Mouse (Mus musculus) testis, postnatal 10 days (tissue): ENCODE results near the gene Smim20.
A peak's percentile ranks its signal among the peaks of the same experiment; 100 is the strongest.

ENCODE experiments used
- DNase-seq: peaks from one replicate; pipeline ENCODE4 v3.0.0; 2021; ENCODE audit warnings: low spot score

The Smim20 gene

DNA sequence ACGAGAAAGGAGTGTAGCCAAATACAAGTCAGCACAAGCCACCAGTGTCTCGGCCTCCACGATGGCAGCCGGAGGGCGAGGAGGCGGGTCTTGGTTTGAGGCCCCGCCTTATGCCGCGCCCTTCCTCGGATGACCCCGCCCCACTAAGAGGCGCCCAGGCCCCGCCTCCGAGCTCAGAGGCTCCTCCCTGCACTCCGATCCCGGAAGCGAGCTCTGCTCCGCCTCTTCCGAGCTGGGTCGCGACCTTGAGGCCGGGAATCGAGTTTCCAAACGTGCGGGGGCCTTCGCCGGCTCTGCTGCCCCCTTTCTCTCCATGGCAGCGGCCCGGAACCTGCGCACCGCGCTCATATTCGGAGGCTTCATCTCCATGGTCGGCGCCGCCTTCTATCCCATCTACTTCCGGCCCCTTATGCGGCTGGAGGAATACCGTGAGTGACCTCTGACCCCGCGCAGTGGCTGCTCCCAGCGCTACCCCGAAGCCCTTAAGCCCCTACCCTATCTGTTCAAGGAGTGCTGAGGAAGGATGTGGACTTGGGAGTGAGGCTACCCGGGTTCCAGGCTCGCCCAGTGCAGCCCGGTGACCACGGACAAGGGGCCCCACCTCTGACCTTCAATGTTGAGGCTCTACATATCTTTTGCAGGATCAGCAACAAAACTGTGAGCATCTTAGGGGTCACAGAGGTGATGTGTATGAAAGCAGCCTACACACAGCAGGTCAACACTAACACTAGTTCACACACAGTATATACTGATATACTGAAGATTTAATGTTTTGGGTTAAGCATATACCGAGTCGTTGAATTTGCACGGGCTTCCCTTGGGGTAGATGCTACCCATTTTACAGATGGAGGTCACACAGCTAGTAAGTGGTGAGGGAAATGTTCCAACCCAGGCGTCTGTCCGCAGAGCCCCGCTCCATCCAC, at the start of gene Smim20:
Smim20 (plus strand) TSS at position 153 of the 923 bp plus-strand sequence.
- peak; percentile 95 for DNase-seq

DNA sequence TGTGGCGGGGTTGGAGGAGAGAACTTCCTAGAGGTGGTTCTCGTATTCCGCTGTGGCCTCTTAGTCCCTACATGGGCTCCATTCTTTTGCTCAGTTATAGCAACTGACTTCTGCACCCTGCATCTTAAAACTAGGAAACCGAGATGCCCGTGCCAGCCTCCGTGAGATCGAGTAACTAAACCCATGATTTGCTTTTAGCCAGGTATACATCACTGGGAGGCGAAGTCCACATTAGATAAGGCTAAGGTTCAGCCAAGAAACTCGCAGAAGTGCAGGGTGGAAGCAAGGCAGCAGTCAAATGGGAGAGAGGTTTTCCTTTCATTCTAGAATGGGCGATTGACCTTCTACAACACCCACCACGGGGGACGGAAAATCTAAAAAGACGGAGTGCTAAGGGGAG, 41.4 kb upstream of the Smim20 start:
- no peak for DNase-seq

DNA sequence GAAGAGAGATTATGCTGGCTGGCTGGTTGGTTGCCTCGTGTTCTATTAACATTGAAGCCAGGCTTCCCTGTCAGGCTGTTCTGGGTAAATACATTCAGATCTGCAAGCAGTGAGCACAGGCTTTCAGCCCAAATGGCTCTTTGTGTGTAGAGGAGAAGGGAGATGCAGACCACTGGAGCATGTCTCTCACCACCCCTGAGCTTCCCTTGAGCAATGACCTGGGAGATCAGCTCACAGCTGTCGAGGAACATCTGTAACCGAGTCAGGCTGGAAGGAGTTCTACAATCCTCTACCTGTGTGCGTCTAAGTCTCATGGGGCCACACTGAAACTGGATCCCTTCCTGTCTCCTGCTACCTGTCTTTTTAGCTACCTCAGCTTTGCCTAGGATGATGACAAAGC, 36.3 kb upstream of the Smim20 start:
- DNase-seq, result no peak

DNA sequence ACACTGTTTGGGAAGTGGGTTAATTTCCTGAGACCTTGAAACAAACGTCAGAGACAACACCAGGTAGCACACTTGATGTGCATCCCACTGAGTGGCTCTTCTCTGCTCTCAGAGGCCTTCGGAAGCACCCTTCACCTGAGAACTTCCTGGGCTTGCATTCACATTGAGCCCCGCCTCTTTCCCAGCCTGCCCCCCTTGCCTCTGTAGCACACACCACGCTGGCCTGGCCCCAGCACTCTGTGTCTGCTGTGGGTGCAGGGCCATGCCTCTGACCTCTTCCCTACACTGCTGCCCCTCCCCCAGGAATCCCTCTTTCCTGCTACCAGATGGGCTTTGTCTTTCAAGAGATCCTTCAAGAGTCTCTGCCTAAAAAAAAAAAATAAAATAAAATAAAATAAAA, 31.3 kb upstream of the Smim20 start:
- DNase-seq, result no peak

DNA sequence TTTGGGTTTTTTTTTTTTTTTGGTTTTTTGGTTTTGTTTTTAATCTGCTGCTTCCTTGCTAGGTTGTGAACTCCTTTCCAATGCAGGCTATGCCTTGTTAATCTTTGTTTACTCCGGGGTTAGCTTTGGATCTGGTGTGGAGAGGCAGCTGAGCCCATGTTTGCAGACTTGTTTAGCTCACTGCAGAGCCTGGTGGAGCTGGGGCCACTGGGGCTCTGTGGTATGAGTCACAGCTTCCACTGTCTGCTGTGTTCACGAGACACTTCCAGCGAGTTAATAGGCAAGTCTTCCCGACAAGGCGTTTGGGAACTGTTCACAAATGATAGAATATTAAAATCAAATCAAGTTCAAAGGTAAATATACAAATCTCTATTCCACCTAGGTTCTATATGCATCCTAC, 30.7 kb upstream of the Smim20 start:
- no peak for DNase-seq

DNA sequence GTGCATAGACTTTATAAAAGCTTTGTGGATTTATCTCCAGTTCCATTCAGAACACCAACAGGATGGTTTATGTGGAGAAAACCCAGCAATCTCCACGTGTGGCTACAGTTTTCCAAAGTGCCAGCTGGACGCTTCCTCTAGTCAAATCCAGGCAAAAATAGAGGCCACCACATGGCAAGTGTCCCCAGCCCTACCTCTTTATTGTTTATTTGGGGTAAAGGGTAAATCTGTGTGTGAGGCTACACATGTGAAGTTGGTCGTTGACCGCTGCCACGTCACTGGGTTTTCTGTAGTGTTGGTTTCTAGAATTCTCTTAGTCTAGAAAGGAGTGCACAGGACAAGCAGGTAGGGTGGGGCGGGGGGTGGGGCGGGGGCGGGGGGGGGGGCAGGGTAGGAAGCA, 30.1 kb upstream of the Smim20 start:
- no peak for DNase-seq

DNA sequence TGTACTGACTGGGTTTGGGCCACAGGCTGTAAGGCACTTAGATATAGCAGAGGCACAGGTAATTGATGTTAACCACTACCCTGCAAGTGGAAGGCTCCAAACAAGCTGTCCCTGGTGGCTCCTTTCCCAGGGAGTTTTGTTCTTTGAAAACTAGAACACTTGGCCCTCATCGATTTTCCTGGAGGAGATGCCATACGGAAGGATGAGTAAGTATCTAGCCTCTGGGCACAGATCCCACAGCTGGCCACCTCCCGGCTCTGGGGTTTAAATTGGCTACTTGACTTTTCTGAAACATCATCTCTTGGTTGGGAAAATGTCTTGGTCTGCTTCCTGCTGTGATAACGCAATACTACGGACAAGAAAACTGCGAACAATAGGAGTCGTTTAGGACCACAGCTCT, 28.1 kb upstream of the Smim20 start:
- DNase-seq, result no peak

DNA sequence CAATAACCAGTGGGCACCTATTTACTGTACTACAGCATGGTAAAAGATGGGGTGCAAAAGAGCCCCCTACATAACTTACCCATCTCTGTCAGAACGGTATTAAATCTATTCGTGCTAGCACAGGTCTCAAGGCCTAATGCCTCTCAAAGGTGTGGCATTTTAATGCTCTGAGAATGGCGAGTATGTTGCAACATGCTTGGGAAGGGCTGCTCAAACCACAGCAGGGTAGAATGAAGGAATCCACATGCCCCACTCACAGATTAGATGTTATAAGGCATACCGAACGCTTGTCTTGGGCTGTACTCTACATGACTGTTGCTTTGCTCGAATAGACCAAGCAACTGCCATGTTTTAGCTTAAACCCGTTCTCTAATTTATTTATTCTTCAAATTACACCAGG, 27.7 kb upstream of the Smim20 start:
- no peak for DNase-seq

DNA sequence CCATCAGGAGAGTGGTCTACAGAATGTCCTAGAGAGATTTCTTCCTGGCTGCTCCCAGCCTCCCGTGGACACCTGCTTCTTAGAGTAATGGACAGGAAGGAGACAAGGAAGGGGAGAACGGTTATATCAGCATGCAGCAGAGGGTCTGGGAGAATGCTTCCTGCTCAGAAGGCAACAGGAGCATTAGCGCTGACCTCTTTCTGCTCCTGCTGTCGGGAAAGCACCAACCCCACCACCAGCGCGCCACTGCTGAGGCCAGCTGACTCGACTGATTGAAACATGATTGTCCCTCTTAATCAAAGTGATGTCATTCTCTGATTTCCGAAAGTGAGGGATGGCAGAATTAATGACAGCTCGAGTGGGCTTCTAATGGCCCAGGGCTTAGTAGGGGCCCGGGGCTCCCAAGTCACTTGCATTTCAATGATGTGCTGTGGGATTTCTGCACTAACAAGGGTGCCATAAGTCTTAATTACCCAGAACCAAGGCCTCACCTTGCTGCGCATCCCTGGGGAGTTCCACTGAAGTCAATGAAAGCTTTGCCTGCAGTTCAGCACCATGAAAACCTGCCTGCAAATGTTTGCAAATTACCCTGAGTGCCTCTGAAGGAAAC, 26.9 kb upstream of the Smim20 start:
- DNase-seq, result no peak

DNA sequence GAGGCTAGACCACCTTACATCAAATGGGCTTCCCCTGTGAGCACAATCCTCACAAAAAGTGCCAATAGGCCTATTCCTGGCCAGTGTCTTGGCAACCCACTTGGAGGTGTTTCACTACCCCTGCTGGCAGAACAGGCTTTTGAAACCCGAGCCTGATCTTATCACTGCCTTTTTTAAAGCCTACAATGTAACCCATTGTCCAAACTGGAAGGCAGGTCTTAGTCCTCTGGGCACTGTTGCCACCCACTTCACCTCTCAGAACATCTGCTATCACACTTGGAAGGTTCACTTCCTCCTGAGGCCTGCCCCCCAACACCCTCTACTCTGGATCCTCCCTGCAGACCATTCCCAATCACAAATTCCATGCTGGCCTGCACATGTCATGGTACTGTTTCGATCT, 25.8 kb upstream of the Smim20 start:
- DNase-seq, result no peak

DNA sequence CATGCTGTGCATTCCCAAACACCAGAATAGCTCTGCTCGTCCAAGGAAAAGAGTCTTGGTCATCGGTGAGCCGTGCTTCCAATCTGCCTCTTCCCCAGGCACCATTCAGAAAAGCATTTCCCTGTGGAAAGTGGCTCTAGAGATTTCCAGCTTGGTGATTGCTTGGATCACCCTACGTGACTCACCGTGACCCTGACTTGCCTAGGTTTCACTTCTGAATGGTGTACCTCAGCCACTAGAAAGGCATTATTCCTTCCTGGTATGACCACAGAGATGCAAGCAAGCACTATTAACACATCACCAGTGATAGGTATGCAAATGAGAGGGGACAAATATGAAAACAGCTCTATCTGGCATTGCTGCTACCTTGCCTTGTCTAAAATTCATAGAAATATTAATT, 24.9 kb upstream of the Smim20 start:
- DNase-seq, result no peak

DNA sequence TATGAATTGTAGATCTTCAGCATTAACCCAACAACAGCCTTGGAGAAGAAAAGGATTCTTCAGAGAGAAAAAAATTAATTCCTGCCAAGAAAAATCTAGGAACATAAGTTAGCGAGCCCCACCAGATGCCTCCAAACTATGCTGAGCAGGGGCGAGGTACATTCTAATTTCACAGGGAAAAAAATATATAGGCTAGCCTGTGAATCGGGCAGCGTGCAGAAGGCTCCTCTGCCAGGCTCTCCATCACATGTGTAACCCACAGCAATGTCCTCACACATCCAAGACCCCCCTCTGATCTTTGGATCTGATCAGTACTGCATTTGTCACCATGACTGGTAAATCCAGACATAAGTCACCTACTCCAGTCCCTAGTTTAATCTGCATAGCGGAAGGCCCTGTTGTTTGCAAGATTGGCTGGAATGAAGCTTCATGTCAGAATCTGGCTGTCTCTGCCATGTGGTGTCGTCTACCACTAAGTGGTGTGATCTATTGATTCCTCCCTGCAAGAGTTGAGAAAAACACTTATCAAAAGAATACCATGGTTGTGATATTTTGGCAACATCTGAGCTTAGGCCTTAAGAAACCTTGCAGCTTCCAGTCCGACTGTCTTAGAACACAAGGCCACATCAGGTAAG, 23.9 kb upstream of the Smim20 start:
- DNase-seq, result no peak

DNA sequence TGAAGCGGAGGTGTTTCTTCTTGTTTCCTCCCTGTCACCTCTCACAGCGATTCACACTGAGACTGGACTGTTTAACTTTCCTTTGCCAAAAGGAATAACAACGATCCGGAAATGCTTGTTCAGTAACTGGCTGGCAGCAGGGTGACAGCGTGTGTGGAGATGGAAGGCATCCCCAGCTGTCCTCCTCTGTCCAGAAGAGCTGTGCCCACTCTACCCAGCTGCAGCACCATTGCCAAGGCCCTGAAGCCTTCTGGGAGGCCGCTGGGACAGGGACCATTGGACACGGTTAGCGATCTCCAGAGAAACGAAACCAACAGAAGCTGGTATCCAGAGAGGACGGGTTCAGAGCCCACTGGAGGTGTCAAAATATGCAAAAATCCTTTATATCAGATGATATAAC, 22.9 kb upstream of the Smim20 start:
- DNase-seq, result no peak

DNA sequence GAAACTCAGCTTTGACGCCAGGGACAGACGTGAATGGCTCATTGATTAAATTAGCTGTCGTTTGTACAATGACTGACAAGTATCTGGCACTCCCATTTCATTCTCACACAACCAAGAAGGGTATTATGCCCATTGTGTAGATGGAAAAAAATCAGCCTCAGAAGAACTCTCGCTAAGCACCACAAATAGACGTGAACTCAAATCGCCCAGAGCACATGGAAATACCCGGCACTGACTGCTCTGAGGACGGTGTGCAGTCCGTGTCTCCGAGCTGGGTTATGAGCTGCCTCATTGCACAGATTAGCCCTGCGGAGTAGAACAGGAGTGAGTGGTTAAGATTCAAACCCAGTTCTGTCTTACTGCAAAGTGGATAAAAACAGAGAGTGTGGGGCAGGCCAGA, 18.4 kb upstream of the Smim20 start:
- no peak for DNase-seq

DNA sequence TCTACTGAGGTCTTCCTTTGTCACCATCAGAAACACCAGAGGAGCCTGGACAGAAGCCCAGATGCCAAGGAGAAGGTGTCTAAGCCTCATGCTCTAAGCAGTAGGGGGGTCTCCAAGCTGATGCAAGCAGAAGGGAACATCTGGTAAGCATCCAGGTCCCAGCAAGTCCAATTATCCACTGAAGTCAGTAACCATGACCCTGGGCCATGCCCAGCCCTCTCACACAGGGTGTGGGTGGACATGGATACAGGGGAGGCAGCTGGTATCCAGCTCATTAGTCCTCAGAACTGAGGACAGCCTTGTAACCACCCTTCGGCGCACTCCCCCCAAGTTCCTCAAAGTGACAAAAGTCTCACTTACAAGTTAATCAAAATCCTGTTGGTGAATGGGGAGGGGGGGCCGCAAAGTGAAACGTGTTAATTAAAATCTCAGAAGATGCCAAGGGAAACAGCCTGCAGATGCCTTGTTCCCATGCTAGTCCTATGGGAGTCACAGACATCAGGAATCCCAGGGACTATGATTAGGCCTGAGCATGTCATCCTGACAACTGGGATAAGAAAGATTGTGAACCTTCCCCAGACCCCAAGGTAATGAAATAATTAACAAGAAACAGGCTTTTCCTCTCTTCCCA, 17.3 kb upstream of the Smim20 start:
- no peak for DNase-seq

DNA sequence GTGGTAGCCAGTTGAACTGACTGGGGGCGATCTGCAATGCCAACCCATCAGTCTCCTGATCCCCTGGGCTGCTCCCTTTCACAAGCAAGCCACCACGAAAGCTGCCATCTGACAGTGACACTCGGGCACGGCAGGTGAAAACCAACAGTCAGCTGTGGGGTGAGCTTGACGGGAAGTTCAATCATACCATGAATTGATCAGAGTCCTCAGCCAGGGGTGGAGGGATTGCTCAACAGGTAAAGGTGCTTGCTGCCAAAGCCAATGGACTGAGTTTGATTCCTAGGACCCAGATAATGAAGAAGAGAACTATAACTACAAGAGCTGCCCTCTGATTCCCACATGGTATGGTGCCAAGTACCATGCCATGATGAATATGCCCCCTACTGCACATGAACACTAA, 12.7 kb upstream of the Smim20 start:
- no peak for DNase-seq

DNA sequence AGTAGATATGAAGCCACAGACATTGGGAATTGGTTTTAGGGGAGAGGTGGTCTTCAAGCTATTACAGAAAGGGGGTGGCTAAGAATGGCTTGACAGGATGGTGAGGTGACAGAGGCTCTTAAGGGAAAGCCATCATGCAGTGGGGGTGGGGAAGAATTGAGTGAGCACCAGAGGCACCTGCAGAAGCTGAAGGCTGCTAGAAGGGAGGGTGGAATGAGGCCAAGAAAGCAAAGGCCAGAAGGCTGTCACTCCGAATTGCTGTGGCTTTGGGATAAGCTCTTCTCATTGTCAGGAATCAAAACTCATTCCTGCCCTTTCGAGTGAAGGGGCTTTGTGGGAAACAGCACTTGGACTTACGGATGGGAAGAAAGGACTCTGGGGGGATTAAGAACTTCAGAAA, 12.1 kb upstream of the Smim20 start:
- DNase-seq, result no peak

DNA sequence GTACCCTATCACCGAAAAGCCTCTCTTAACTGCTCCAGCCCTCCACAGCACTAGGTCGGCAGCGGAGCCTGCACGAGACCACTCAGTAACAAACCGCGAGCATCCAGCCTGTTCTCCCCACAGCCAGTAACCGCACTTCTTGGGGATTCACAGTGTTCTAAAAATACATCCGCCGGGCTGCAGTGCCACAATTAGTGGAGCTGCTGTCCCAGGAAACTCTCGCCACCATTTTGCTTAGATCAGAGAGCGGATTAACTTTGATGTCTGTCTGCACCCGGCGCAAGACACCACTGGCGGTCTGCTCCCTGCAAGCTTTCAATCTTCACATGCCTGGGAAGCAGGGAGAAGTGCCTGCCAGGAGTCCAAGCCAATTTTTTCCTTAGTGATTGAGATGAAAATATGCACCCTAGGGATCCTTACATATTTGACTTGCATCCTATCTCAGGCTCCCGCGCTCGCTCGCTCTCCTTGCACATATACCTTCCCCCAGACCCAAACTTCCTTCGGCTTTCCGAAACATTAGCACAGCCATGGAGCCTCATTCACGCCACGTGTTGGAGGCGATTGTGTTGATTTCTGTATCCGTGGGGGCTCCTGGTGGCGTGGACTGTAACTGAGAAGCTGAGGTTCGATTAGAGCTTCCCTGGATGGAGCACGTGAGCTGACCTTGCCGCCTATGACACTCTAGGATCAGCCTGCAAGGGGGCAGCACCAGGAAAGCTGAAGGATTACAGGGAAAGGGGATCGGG, 8.7 kb upstream of the Smim20 start:
- DNase-seq, result no peak

DNA sequence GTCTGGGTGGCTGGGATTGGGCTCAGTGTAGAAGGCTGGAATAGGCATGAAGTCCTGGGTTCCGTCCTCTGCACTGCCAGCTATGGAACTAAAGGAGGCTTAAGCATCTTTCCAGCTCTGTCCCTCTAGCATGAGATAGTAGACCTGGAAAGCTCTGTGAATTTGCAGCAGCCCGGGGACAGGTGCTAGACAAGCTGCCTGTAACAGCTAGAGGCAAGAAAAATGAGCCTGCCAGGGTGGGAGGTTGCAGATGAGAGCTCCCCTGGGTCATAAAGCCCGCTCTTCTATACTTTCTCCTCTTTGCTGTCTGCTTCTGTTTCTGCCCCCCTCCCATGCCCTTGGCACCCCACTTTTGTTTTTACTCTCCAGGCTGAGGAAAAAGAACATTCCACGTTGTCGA, 7.0 kb upstream of the Smim20 start:
- no peak for DNase-seq

DNA sequence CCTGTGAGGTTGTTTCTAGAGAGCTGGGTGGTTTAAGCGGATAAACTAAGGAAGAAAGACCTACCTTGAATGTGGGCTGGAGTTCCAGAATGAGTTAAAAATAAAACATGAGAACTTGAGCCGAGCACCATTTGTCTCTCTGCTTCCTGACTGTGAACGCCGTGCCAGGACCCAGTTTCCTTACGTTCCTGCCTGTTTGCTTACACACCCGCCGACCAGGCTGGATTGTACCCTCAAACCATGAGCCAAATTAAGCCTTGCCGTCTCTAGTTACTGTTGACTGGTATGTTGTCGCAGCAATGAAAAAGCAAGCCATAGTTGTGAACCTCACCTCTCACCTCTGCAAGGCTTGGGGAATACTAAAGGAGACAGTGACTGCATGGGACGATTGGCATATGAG, 4.9 kb upstream of the Smim20 start:
- DNase-seq, result no peak

DNA sequence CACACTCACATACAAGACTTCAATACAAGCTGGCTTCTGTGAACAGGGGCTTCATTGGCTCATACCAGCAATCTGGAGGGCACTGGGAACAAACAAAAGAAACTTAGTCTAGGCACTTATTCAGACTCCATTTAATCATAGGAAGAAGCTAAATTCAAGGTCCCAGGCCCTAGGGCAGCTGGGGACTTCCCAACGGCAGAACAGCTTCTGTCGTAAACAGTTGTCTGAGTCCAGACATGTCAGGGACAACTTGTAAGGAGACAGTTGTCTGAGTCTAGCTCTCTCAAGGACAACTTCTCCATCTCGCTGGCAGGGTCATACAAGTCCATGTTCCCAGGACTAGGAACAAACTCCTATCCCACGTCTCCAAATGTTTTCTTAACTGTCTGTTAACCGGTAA, 2.8 kb upstream of the Smim20 start:
- DNase-seq, result no peak

DNA sequence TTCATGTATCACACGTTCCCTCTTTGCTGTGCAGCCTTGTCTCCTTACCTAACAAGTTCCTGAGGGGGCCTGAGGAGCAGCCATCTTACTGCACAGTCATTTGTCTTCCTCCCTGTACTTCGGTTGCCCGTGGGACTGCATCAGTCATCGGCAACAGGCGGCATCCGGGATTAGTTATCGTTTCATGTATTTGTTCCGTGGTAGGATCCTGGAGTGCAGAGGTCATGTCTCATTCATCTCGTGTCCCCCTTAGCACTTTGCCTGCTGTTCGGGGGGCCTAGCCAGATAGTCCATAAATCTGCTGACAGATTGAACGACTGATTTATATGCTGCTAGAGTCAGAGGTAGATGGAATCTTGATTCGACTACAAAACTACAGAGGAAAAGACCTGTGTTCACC, 1.1 kb upstream of the Smim20 start:
- no peak for DNase-seq
